Mouse (Mus musculus): ENCODE results near the gene Zscan10. TPM values are rescaled to one million over a fixed set of nuclear protein-coding genes. Genes with fewer than 3 reads are reported as not detected.
"Not testable (repeated sequence)": the region's sequence is repeated elsewhere in the genome, so short reads cannot be mapped to it uniquely, and the experiment has no call there.

Gene Zscan10
- polyA plus RNA-seq, 2 experiments = not detected

GRCm38 (mm10) chr17:23585721-23586491 is 14.8 kb upstream of the Zscan10 start:
- DNase-seq (ENCODE audit: low read depth in 3 of 3, low spot score in 3 of 3) (no peak), ATAC-seq (ENCODE audit: insufficient read depth) (no peak)
- H3K27ac ChIP-seq = no peak overlapping the region
- no peaks in the 10 kb centered on the region for H3K36me3 ChIP-seq (replicated peaks; ENCODE audit: control insufficient read depth, insufficient read depth, low read depth)
- H3K27me3 ChIP-seq (ENCODE audit: control insufficient read depth, insufficient read depth, low read length) = peaks cover 5% of the 10 kb centered on the region
- H3K9me3 ChIP-seq (ENCODE audit: control insufficient read depth, low read length) = no peaks in the 10 kb centered on the region
- peak overlapping the region; percentile 36 for H3K9ac ChIP-seq (replicated peaks)
- peak overlapping the region; percentile 49 to 71 for H3K4me3 ChIP-seq (ENCODE audit: insufficient read depth in 1 of 2, low read depth in 2 of 2, low read length in 2 of 2)
- peaks cover 0 to 5% of the 10 kb centered on the region in 2 experiments; a peak in 1 of 4 replicates for H3K4me1 ChIP-seq (replicated peaks; ENCODE audit: control insufficient read depth in 2 of 2, insufficient read depth in 2 of 2, low read length in 1 of 2)
- H3K4me2 ChIP-seq (ENCODE audit: low read depth) = peak overlapping the region; percentile 52
- under 1% methylated on average over 22 of the region's 22 CpGs for WGBS (ENCODE audit: insufficient replicate concordance)
- no peak for TF ChIP-seq CTCF (IDR thresholded peaks at IDR 0.05; ENCODE audit: low read depth)
- no peak for TF ChIP-seq EP300 (IDR thresholded peaks at IDR 0.05; ENCODE audit: low read depth)

DNA sequence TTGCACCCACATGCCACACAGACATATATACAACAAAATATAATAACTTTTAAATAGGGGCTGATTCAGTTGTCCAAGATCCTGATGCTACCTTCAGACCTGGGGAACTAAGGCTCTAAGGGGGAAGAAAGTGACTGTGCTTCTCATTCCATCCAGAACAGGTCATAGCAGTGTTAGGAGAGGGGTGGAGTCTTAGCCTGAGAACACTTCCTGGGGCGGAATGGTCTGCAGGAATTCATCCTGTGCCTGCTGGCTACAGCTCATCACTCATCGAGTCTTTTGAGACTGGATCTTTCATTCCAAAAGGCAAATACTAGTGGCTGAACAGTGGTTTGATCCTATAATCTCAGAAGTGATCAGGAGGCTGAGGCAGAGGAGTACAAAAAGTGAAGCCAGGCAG is 13.4 kb upstream of the Zscan10 start:
- no peaks in the 10 kb centered on the region for H3K9me3 ChIP-seq (ENCODE audit: control insufficient read depth, low read length)
- no peak for ATAC-seq (ENCODE audit: insufficient read depth)
- H3K4me2 ChIP-seq (ENCODE audit: low read depth) = no peak overlapping the region
- no peak overlapping the region for H3K4me3 ChIP-seq (ENCODE audit: insufficient read depth in 1 of 2, low read depth in 2 of 2, low read length in 2 of 2)
- WGBS (ENCODE audit: insufficient replicate concordance) = 42% methylated on average over 2 of the region's 2 CpGs
- no peak overlapping the region for H3K27ac ChIP-seq
- no peak for TF ChIP-seq EP300 (IDR thresholded peaks at IDR 0.05; ENCODE audit: low read depth)
- H3K36me3 ChIP-seq (replicated peaks; ENCODE audit: control insufficient read depth, insufficient read depth, low read depth) = no peaks in the 10 kb centered on the region
- peaks cover 0 to 7% of the 10 kb centered on the region in 2 experiments; a peak in 2 of 4 replicates for H3K4me1 ChIP-seq (replicated peaks; ENCODE audit: control insufficient read depth in 2 of 2, insufficient read depth in 2 of 2, low read length in 1 of 2)
- H3K27me3 ChIP-seq (ENCODE audit: control insufficient read depth, insufficient read depth, low read length) = peaks cover 5% of the 10 kb centered on the region
- no peak overlapping the region for H3K9ac ChIP-seq (replicated peaks)
- no peak for DNase-seq (ENCODE audit: low read depth in 3 of 3, low spot score in 3 of 3)

GRCm38 (mm10) chr17:23592208-23592925 is 8.3 kb upstream of the Zscan10 start:
- peak overlapping the region; percentile 94 for H3K4me2 ChIP-seq (ENCODE audit: low read depth)
- no peak overlapping the region for H3K27ac ChIP-seq
- TF ChIP-seq EP300 (IDR thresholded peaks at IDR 0.05; ENCODE audit: low read depth) (0 out of 2 replicates have a peak, but pooled peaks have one; percentile 21), CTCF (IDR thresholded peaks at IDR 0.05; ENCODE audit: low read depth) (no peak)
- DNase-seq (ENCODE audit: low read depth in 3 of 3, low spot score in 3 of 3) = peak; percentile 88 to 92 (median 91)
- peak; percentile 100 for ATAC-seq (ENCODE audit: insufficient read depth)
- H3K9me3 ChIP-seq (ENCODE audit: control insufficient read depth, low read length) = no peaks in the 10 kb centered on the region
- peak overlapping the region; percentile 68 to 83 for H3K4me3 ChIP-seq (ENCODE audit: insufficient read depth in 1 of 2, low read depth in 2 of 2, low read length in 2 of 2)
- no peaks in the 10 kb centered on the region for H3K36me3 ChIP-seq (replicated peaks; ENCODE audit: control insufficient read depth, insufficient read depth, low read depth)
- H3K27me3 ChIP-seq (ENCODE audit: control insufficient read depth, insufficient read depth, low read length) = no peaks in the 10 kb centered on the region
- peaks cover 3 to 9% of the 10 kb centered on the region in 2 experiments; a peak in 2 of 4 replicates for H3K4me1 ChIP-seq (replicated peaks; ENCODE audit: control insufficient read depth in 2 of 2, insufficient read depth in 2 of 2, low read length in 1 of 2)
- WGBS (ENCODE audit: insufficient replicate concordance) = 7% methylated on average over 34 of the region's 34 CpGs
- H3K9ac ChIP-seq (replicated peaks) = peak overlapping the region; percentile 68

GRCm38 (mm10) chr17:23592926-23593300 is 7.7 kb upstream of the Zscan10 start:
- Histone ChIP-seq H3K4me2 (ENCODE audit: low read depth) (peak overlapping the region; percentile 94), H3K27ac (no peak overlapping the region), H3K9me3 (ENCODE audit: control insufficient read depth, low read length) (no peaks in the 10 kb centered on the region), H3K9ac (replicated peaks) (peak overlapping the region; percentile 68), H3K4me1 (replicated peaks; ENCODE audit: control insufficient read depth in 2 of 2, insufficient read depth in 2 of 2, low read length in 1 of 2) (peaks cover 3 to 11% of the 10 kb centered on the region in 2 experiments; a peak in 2 of 4 replicates), H3K27me3 (ENCODE audit: control insufficient read depth, insufficient read depth, low read length) (no peaks in the 10 kb centered on the region), H3K4me3 (ENCODE audit: insufficient read depth in 1 of 2, low read depth in 2 of 2, low read length in 2 of 2) (peak overlapping the region; percentile 68 to 83), H3K36me3 (replicated peaks; ENCODE audit: control insufficient read depth, insufficient read depth, low read depth) (no peaks in the 10 kb centered on the region)
- peak; percentile 59 for ATAC-seq (ENCODE audit: insufficient read depth)
- 9% methylated on average over 13 of the region's 13 CpGs for WGBS (ENCODE audit: insufficient replicate concordance)
- TF ChIP-seq EP300 (IDR thresholded peaks at IDR 0.05; ENCODE audit: low read depth) (no peak), CTCF (IDR thresholded peaks at IDR 0.05; ENCODE audit: low read depth) (no peak)
- no peak for DNase-seq (ENCODE audit: low read depth in 3 of 3, low spot score in 3 of 3)

DNA sequence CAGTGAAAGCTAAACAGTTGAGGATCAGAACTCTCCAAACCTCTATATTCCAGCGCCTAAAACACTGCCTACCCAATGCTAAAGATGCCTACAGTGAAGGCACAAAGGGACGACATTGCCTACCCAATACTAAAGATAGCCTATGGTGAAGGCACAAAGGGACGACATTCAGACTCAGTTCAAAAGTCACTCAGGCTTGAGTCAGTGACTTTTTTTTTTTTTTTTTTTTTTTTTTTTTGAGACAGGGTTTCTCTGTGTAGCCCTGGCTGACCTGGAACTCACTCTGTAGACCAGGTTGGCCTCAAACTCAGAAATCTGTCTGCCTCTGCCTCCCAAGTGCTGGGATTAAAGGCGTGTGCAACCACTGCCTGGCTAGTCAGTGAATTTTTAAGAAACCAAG is 5.5 kb upstream of the Zscan10 start:
- not testable (repeated sequence) for H3K4me2 ChIP-seq (ENCODE audit: low read depth); H3K27me3 ChIP-seq (ENCODE audit: control insufficient read depth, insufficient read depth, low read length)

More for the DNA sequence above, 5.5 kb upstream of the Zscan10 start:
- 55% methylated on average over 4 of the region's 4 CpGs for WGBS (ENCODE audit: insufficient replicate concordance)
- H3K27ac ChIP-seq; DNase-seq (ENCODE audit: low read depth in 3 of 3, low spot score in 3 of 3); ATAC-seq (ENCODE audit: insufficient read depth); H3K9me3 ChIP-seq (ENCODE audit: control insufficient read depth, low read length); H3K9ac ChIP-seq (replicated peaks); H3K4me3 ChIP-seq (ENCODE audit: insufficient read depth in 1 of 2, low read depth in 2 of 2, low read length in 2 of 2); H3K36me3 ChIP-seq (replicated peaks; ENCODE audit: control insufficient read depth, insufficient read depth, low read depth): not testable (repeated sequence)
- H3K4me1 ChIP-seq (replicated peaks; ENCODE audit: control insufficient read depth in 2 of 2, insufficient read depth in 2 of 2, low read length in 1 of 2) = peaks cover 3 to 21% of the 10 kb centered on the region in 2 experiments; a peak in 2 of 4 replicates

Measured in liver, embryonic 14.5 days (tissue).